Mouse (Mus musculus) urinary bladder, postnatal 25 days (tissue): ENCODE results near the gene Minpp1.
"Not testable (repeated sequence)": the region's sequence is repeated elsewhere in the genome, so short reads cannot be mapped to it uniquely, and the experiment has no call there.

Experiments
- DNase-seq: peaks from one replicate; pipeline ENCODE4 v3.0.0; 2022; ENCODE audit warnings: low spot score

Minpp1 gene

GRCm38 (mm10) chr19:32485681-32486105 is at the start of gene Minpp1:
Gene Minpp1, plus strand, starts transcription at chr19:32485769.
- DNase-seq = peak; percentile 82

DNA sequence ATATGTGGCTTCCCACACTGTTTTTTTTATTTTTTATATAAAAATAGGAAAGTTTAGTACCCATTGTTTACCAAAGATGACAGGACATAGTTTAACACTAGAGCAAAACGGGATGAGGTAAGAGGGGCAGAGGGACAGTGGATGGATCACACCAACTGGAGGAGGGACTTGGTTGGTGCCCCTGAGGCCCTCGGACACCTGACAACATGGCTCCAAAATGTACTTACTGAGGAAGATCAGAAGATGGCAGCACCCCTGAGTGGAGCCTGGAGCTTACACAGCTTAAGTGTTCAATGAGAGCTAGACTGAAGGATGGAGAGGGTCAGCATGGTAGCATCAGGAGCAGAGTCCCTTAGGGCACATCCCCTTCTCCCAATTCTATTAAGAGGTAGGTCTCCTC is 46.2 kb upstream of the Minpp1 start:
- no peak for DNase-seq

- DNase-seq = no peak
Observed at GRCm38 (mm10) chr19:32441568-32441967, 44.0 kb upstream of the Minpp1 start.

- DNase-seq = no peak
Observed at GRCm38 (mm10) chr19:32448931-32449330, 36.6 kb upstream of the Minpp1 start.

- no peak for DNase-seq
Observed at GRCm38 (mm10) chr19:32452231-32452630, 33.3 kb upstream of the Minpp1 start.

- DNase-seq = no peak
Observed at GRCm38 (mm10) chr19:32456744-32457143, 28.8 kb upstream of the Minpp1 start.

GRCm38 (mm10) chr19:32457631-32458030 is 27.9 kb upstream of the Minpp1 start:
- DNase-seq = not testable (repeated sequence)

GRCm38 (mm10) chr19:32463037-32463436 is 22.5 kb upstream of the Minpp1 start:
- no peak for DNase-seq

GRCm38 (mm10) chr19:32465228-32465627 is 20.3 kb upstream of the Minpp1 start:
- no peak for DNase-seq

GRCm38 (mm10) chr19:32466478-32466877 is 19.1 kb upstream of the Minpp1 start, which contains the start of gene Rpl9-ps6:
Gene Rpl9-ps6, minus strand, starts transcription at chr19:32466578.
- no peak for DNase-seq

DNA sequence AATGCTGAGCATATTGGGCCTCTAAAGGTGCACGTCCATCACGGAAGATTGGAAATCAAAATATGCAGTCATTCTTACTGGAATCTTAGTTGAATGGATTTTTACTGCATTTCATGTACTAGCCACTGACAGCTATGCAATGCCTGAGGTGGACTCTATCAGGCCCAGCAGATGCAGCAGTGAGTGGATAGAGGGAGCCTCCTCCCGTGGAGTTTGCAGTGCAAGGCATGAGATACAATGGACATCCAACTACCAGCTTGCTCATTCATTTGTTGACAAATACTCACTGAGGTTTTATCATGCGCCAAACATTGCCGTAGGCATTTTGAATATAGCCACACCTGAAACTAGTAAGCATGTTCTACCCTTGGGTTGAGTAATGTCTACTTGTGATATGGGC is 18.2 kb upstream of the Minpp1 start:
- no peak for DNase-seq

DNA sequence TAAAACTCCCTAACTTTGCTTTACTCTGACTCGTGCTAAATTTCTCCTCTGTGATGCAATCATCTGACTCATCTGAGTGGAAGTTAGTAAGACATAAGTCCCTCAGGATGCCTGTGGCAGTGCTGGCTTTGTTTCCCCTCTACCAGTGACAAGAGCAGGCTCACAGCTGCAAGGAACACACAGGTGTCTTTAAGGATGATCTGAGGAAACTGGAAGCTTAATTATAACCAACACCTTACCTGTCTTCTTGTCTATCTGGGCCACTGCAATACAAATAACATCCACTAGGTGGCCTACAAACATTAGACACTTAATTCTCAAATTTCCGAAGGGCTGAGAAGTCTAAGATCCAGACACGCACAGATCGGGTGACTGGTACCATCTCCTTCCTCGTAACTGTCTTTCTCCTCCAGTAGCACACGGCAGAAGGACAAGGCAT is 15.5 kb upstream of the Minpp1 start:
- peak; percentile 12 for DNase-seq

- no peak for DNase-seq
Observed at GRCm38 (mm10) chr19:32470570-32471263, 14.9 kb upstream of the Minpp1 start.

DNA sequence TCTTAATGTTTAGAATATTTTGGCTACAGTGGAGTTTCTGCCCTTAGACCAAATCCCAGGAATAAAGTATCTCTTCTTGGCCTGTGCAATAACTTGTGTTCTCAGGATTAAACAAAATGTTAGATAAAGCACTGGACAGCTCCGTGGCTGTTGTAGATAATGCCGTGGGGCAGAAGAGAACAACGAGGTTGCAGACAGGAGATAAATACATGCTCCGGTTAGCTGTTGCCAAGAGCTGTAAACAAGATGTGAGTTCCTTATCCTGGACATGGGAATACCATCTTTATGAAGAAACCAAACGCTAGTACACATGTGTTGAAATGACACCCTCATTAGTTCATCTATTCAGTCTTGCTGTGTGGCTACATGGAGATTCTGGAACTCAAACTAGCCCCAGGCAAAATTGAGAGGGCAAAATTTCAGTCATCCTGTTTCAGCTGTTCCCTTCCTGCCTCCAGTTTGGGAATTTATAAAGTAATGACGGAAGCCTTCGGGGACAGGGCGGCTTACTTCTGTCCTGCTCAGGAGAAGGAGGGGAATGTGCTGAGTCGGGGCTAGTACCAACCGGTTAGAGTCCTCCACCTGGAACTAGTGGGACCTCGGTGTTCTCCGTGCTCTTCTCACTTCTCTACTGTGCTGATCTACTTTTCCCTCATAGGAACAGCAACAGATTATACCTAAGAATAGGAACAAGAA is 9.4 kb upstream of the Minpp1 start:
- DNase-seq = no peak

DNA sequence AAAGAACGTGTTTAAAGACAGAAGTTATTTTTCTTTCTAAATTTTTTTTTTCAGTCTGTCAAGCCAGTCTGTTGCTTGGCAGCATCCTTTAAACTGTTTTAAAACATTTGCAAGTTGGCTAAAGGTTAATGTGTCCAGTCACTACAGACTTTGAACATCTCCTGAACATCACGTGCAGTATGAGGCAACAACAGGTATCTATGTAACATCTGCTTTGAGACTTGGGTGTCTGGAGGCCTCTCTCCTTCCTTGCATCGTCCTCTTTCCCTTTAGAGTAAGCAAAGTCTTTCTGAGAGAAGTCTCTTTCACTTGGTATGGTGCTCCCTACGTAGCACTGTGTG is 8.9 kb upstream of the Minpp1 start:
- DNase-seq = no peak

- no peak for DNase-seq
Observed at GRCm38 (mm10) chr19:32480255-32480654, 5.3 kb upstream of the Minpp1 start.

- no peak for DNase-seq
Observed at GRCm38 (mm10) chr19:32480791-32481442, 4.7 kb upstream of the Minpp1 start.

- DNase-seq = no peak
Observed at GRCm38 (mm10) chr19:32481511-32481910, 4.1 kb upstream of the Minpp1 start.

GRCm38 (mm10) chr19:32484941-32485660 is 468 bp upstream of the Minpp1 start:
- DNase-seq = no peak

DNA sequence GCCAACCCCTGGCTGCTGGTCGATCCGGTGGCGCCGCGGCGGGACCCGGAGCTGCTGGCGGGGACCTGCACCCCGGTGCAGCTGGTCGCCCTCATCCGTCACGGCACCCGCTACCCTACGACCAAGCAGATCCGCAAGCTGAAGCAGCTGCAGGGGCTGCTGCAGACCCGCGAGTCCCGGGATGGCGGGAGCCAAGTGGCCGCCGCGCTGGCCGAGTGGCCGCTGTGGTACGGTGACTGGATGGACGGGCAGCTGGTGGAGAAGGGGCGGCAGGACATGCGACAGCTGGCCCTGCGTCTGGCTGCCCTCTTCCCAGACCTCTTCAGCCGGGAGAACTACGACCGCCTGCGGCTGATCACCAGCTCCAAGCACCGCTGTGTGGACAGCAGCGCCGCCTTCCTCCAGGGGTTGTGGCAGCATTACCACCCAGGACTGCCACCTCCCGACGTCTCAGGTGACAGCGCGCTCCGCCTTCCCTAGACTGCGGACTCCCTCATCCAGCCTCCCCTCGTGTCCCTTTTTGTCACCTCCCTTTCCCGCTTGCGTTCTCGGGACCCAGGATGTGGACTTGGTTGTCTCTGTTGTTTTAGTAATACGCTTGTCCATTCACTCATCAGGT is 646 bp downstream of the Minpp1 start:
- DNase-seq = peak; percentile 44

DNA sequence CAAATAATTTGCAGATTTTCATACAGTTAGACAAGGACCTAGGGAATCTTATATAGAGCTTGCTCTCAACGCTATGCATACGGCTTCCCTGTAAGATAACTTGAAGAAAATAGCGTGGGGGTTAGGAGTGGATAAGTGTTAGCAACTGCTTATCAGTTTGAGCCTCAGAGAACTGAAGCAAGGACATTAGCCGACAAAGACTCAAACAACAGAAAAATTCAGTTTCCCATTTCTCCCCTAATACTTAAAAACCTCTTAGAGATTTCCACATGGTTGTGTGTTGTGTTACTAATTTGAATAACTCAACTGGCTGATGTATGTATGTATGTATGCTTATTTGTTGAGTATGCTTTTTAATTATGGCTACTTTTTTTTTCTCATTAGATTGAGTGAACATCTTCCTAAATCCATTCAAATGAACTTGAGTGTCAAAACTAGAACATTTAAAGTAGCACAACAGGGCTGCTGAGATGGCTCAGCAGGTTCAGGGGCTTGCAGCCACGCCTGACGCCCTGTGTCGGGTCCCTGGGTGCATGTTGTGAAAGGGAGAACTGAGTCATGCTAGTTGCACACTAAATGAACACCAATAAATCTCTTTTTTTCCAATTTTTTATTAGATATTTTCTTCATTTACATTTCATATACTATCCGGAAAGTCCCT is 2.2 kb downstream of the Minpp1 start:
- DNase-seq = no peak
